Comparison of ENCODE assay signal across 29 mouse cellular contexts in the genomic region with DNA sequence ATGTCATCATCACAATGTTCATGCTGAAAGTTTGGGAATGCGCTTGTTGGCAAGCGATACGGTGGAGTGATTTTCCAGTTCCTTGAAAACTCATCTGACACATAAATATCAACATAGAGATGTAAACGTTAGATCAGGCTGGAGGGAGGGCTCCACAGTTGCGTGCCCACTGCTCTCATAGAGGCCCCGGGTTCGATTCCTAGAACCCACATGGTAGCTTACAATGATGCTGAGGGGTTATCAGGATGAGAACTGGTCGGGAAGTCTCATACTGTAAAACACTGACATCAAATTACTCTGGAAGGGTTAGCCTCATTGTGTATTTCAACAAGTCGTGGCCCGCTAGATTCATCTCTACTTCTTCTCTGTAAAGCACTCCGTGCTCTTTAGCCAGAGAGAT. TPM values are rescaled to one million over a fixed set of nuclear protein-coding genes. Genes with fewer than 3 reads are reported as not detected.
"Had no signal": no experiment of that assay in that cellular context is flagged by ENCODE, and none has a peak within 500 bp of the region (broad histone marks: within the 10 kb centered on the region; RNA-seq: fewer than 3 reads in every experiment).

No protein-coding gene starts in this region.

- ATAC-seq: liver, embryonic 12.5 days; liver, postnatal 0 days had no signal

- H3K9ac ChIP-seq: limb, embryonic 12.5 days; limb, embryonic 13.5 days; limb, embryonic 15.5 days; liver, embryonic 12.5 days; liver, embryonic 13.5 days; liver, embryonic 14.5 days; liver, embryonic 15.5 days; liver, postnatal 0 days; lung, embryonic 14.5 days; lung, embryonic 15.5 days; midbrain, embryonic 12.5 days; midbrain, embryonic 13.5 days; midbrain, embryonic 15.5 days had no signal

- DNase-seq: liver, embryonic 13.5 days had no signal

- H3K27ac ChIP-seq: left cerebral cortex, adult 2 months; limb, embryonic 10.5 days; limb, embryonic 12.5 days; limb, embryonic 13.5 days; limb, embryonic 15.5 days; liver, embryonic 12.5 days; liver, embryonic 13.5 days; liver, embryonic 14.5 days; liver, embryonic 15.5 days; lung, embryonic 15.5 days; macrophage; midbrain, embryonic 12.5 days; midbrain, embryonic 13.5 days; midbrain, embryonic 15.5 days; neural tube, embryonic 12.5 days had no signal

- H3K4me3 ChIP-seq: left cerebral cortex, adult 2 months; limb, embryonic 15.5 days; liver, embryonic 12.5 days; liver, embryonic 13.5 days; liver, embryonic 15.5 days; lung, embryonic 15.5 days; megakaryocyte, embryonic 14.5 days; midbrain, embryonic 13.5 days; myocyte had no signal

- H3K4me1 ChIP-seq: limb, embryonic 12.5 days; liver, embryonic 12.5 days; liver, embryonic 13.5 days; liver, embryonic 15.5 days; lung, embryonic 15.5 days had no signal

- H3K4me2 ChIP-seq: limb, embryonic 15.5 days; liver, embryonic 11.5 days; liver, embryonic 13.5 days; liver, embryonic 15.5 days had no signal

- H3K9me3 ChIP-seq: limb, embryonic 10.5 days; limb, embryonic 12.5 days; limb, embryonic 13.5 days; limb, embryonic 15.5 days; liver, embryonic 12.5 days; liver, embryonic 13.5 days; liver, embryonic 15.5 days; lung, embryonic 15.5 days; midbrain, embryonic 12.5 days; midbrain, embryonic 13.5 days; midbrain, embryonic 15.5 days; neural tube, embryonic 12.5 days had no signal

- H3K36me3 ChIP-seq: limb, embryonic 10.5 days; limb, embryonic 12.5 days; limb, embryonic 13.5 days; limb, embryonic 15.5 days; liver, embryonic 12.5 days; liver, embryonic 13.5 days; liver, embryonic 15.5 days; lung, embryonic 15.5 days; neural tube, embryonic 12.5 days had no signal

RNA-seq across cellular contexts. Expression of a gene that starts 24.5 kb away (rescaled TPM):
- polyA plus RNA-seq: macrophage had no signal

RNA-seq across cellular contexts. Expression of a gene that starts 59.3 kb away (rescaled TPM):
- polyA plus RNA-seq: limb, embryonic 10.5 days; limb, embryonic 11.5 days; limb, embryonic 12.5 days; limb, embryonic 13.5 days; liver, adult 2 months; liver, embryonic 11.5 days; liver, embryonic 12.5 days; liver, embryonic 13.5 days; liver, embryonic 14.5 days; liver, embryonic 15.5 days; liver, embryonic 16.5 days; liver, postnatal 0 days; lung, embryonic 14.5 days; lung, embryonic 15.5 days; lung, embryonic 16.5 days; lung, postnatal 0 days; macrophage; midbrain, embryonic 13.5 days; midbrain, embryonic 14.5 days; midbrain, embryonic 16.5 days; midbrain, postnatal 0 days; myocyte; neural tube, embryonic 11.5 days; neural tube, embryonic 12.5 days had no signal
